Mouse (Mus musculus): ENCODE results near the gene Hyal3. TPM values are rescaled to one million over a fixed set of nuclear protein-coding genes. Genes with fewer than 3 reads are reported as not detected.
"Not testable (repeated sequence)": the region's sequence is repeated elsewhere in the genome, so short reads cannot be mapped to it uniquely, and the experiment has no call there.

Hyal3 gene
- total RNA-seq, 2 experiments from 2014 or later, result 1.4 to 2.9 TPM

DNA sequence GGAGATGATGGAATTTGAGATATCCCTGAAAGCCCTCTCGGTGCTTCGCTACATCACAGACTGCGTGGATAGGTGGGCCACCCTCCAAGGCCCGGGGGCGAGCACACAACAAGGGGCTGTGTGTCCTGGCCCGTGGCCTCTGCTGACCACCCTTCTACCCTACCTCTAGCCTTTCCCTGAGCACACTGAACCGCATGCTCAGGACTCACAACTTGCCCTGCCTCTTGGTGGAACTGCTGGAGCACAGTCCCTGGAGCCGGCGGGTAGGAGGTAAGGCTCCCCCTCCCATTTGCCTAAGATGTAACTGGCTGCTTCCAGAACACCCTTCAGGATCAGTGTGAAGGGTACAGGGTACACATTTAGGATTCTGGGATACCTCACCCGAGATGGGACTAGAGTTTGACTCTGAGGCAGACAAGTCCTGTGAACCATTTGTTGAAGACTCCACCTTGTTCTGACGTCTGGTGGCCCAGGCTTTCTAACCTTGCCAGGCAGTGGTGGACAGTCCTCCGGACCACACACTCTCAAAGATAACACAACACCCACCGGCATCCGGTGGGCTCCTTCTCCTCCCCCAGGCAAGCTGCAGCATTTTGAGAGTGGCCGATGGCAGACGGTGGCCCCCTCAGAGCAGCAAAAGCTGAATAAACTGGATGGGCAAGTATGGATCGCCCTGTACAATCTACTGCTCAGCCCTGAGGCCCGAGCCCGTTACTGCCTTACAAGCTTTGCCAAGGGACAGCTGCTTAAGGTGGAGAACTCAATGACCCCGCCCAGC lies 31.1 kb upstream of the Hyal3 start:
- ATAC-seq (replicated peaks; ENCODE audit: low FRiP score, poor library complexity, severe bottlenecking), result no peak

DNA sequence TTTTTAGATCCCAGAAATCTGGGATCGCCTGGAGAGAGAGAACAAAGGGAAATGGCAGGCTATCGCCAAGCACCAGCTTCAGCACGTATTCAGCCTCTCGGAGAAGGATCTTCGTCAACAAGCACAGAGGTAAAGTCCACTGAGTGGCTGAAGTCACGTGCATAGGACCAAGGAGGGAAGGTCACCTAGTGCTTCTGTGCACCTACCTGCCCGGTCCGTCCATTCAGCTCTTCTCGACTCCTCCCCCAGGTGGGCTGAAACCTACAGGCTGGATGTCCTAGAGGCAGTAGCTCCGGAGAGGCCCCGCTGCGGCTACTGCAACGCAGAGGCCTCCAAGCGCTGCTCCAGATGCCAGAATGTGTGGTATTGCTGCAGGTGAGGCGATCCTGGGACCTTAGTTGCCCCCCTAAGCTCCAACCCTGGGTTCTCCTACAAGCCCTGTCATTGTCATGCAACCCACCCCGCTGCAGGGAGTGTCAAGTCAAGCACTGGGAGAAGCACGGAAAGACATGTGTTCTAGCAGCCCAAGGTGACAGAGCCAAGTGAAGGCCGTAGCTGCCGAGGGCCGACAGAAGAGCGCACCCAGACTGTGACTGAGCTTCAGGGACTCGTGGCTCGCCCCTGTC lies 30.0 kb upstream of the Hyal3 start:
- ATAC-seq (replicated peaks; ENCODE audit: low FRiP score, poor library complexity, severe bottlenecking), result no peak

DNA sequence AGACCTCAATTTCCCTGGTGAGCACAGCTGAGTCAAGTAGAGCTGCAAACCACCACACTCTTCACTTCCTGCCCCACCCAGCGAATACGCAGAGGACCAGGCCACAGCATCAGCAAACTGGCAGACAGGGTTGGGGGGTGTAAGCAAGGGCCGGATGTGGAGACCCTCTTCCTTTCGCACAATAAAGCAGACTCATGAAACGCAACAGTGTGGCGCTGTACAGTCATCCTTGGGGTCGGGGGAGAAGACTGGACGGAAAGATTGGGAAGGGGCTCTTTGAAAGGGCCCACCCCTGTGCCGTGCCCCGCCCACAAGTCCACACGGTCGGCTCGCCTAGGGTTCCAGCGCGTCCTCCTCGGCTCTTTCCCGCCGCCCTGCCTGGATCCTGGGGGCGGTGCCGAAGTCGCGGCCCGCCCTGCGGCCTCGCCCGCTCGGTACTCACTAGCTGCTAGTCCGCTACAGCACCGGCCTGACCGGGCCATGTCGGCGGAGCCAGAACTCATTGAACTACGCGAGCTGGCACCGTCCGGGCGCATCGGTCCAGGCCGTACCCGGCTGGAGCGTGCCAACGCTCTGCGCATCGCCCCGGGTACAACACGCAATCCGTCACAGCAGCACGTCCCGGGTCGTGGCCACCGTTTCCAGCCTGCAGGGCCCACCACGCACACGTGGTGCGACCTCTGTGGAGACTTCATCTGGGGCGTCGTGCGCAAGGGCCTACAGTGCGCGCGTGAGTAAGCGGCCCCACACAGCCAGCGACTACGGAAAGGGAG lies 29.3 kb upstream of the Hyal3 start, which contains the start of gene Rassf1:
Rassf1 (plus strand) TSS at position 439 of the 773 bp plus-strand sequence.
- ATAC-seq (replicated peaks; ENCODE audit: low FRiP score, poor library complexity, severe bottlenecking), result 0 out of 2 replicates have a peak, but pooled peaks have one; percentile 34

DNA sequence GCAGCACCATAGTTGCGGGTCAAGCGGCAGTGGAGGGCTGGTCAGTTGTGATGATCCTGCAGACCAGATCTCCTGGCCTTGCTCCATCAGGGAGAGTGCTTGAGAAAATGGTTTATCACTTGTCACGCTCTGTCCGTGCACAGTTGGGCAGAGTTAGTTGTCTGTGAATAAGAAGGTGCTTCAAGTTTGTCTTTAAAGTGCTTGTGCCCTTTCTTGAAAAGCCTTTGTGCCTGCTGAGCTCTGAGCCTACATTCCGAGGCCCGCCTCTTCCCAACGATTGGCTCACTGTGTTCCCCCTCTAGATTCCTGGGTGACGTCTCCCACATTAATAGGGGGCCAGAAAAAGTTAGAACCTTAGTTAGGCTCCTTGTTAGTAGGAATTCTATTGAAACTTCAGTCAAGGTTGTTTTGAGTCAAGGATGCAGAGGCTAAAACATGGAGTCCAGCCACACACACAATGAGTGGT lies 28.7 kb upstream of the Hyal3 start:
- no peak for ATAC-seq (replicated peaks; ENCODE audit: low FRiP score, poor library complexity, severe bottlenecking)

DNA sequence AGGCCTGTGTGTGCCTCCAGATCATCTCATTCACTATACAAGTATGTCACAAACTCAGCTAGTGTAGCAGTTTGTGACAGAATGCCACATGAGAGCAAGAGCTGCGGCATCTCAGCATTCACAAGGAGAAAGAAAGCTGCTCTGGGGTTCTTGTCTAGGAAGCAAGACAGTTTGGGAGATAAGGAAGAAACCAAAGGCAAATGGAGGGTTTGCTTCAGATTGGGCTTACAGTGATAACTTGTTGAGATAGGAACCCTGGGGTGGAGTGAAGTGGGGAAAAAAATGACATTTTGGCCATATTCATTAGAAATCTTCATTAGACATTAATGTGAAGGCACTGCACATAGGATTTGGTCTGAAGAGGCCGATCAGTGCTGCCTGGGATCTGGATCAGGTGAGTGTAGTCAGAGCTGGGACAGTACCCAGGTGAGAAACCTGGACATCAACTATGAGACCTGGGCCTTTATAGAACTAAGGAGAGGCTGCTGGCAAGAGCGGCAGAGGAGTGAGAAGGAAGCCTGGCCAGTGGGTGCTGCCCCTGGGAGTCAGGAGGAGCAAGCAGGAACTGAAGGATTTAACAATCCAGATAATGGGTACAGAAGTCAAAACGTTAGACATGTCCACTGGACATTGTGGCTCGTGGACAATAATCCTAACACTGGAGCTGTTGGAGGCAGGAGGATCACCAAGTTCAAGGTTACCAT lies 27.8 kb upstream of the Hyal3 start:
- no peak for ATAC-seq (replicated peaks; ENCODE audit: low FRiP score, poor library complexity, severe bottlenecking)

DNA sequence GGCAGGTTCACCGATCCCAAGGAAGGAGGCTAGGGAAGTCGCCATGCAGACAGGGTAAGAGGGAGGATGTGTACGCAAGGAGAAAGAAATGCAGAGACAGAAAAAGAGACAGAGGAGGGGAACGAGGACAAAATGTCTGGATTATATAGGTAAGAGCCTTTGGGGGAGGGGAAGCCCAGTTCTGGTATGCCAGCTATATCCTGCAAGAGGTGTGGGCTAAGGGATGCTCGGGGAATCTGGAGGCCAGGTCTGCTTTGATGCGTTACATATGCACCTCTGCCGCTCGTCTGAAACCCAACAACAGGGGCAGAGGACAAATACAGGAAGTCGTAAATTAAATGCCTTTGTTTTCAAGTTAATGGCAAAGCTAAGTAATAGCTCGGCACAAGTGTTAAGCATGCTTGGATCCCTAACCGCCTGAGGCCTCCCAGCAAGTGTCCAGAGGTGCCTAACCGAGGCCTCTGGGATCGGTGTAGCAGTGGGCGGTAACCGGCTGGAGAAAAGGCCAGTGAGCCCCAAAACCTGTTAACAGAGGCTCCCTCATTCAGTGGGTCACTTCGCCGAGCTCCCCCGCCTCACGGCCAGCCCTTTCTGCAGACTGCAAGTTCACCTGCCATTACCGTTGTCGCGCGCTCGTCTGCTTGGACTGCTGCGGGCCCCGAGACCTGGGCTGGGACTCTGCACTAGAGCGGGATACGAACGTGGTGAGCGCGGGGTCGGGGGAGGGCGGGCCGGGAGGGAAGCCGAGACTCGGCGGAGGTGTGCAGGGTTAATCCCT lies 26.9 kb upstream of the Hyal3 start:
- ATAC-seq (replicated peaks; ENCODE audit: low FRiP score, poor library complexity, severe bottlenecking), result peak; percentile 6

DNA sequence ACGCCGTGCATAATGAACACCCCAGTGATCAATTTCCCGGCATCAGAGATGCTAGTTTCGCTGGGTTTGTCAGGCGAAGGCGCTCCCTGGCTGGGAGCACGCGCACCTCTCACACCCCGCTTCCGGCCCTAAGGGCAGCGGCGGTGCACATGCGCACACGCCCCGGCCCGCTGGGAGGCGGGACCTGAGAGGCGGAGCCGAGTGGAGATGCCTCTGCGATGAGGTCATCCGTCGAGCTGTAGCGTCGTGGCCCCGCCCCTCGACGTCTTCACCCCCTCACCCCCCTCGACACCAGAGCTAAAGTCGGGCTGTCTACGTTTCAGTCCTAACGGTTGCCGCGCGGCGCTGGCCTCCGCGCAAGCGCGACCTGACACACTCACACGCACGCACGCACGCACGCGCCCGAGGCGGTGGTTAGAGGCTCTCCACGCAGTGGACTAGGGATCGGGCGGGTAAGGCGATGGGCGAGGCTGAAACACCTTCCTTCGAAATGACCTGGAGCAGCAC lies 26.2 kb upstream of the Hyal3 start:
- ATAC-seq (replicated peaks; ENCODE audit: low FRiP score, poor library complexity, severe bottlenecking), result peak; percentile 91

DNA sequence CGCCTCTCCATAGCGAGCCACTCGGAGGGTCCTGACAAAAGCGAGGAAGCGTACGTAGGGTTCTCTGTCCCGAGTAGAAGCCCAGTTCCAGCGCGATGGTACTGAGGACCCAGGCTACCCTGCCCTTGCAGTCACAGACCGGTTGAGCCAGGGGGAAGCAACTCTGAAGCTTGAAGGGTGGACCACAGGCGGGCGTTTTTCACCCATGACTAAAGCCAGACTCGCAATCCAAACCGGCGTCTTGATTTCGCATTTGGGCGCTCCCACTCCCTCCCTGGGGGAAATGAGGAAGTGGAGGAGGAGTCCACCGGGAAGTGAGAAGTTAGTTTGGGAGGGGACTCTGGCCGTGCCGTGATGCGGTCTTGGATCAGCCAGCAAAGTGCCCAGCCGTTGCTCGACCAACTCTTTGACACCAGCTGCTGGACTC lies 25.6 kb upstream of the Hyal3 start:
- peak; percentile 11 for ATAC-seq (replicated peaks; ENCODE audit: low FRiP score, poor library complexity, severe bottlenecking)

DNA sequence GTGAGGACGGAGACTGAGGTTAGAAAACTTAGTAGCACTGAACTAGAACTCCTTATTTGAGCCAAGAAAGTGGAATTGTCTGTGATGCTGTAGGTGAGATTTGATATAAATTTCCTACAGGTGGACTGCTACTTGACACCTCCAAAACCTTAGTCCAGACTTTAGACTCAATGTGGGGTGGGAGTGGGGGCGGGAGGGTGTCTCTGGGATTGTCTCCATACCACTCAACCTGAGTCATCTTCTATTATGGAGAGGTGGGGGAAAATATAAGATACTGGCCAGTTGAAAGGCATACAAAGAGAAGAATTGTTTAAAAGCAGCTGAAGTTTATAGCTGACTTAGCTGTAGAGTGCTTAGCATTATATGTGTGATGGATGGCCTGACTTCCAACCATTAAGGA lies 24.9 kb upstream of the Hyal3 start:
- no peak for ATAC-seq (replicated peaks; ENCODE audit: low FRiP score, poor library complexity, severe bottlenecking)

DNA sequence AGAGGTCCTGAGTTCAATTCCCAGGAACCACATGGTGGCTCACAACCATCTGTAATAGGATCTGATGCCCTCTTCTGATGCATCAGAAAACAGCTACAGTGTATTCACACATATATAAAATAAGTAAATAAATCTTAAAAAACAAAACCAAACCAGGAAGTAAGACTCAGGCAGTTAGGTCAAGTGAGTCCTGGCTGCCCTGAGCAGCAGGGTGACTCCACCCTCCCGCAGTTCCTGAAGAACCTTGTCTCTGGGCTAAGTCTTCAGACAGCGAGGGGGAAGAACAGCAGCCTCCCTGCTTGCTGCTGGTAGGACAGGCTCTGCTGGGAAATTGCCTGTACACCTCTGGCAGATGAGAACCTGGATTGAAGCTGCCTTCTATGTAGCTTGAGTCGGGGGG lies 24.3 kb upstream of the Hyal3 start:
- ATAC-seq (replicated peaks; ENCODE audit: low FRiP score, poor library complexity, severe bottlenecking), result no peak

DNA sequence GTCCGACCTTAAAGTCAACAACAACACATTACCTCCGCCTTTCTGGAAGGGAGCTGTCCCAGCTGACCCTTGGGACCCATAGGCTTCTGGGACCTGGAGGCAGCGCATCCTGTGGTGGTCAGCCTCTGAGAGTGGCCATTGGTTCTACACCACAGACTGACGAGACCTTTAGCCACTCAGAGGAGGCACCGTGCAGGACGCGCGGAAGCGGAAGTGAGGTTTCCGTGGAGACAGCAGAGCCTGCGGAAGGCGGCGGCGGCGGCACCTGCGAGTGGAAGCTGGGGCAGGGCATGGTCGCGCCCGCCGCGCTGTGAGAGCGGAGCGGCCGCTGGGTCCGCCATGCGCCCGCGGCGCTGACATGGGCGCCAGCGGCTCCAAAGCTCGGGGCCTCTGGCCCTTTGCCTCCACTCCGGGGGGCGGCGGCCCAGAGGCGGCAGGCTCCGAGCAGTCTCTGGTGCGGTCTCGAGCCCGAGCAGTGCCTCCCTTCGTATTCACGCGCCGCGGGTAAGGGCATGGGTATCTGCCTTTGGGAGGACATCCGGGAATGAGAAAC lies 17.5 kb upstream of the Hyal3 start, which contains the start of gene Tusc2:
Tusc2 (plus strand) TSS at position 227 of the 553 bp plus-strand sequence.
- ATAC-seq (replicated peaks; ENCODE audit: low FRiP score, poor library complexity, severe bottlenecking), result peak; percentile 91

DNA sequence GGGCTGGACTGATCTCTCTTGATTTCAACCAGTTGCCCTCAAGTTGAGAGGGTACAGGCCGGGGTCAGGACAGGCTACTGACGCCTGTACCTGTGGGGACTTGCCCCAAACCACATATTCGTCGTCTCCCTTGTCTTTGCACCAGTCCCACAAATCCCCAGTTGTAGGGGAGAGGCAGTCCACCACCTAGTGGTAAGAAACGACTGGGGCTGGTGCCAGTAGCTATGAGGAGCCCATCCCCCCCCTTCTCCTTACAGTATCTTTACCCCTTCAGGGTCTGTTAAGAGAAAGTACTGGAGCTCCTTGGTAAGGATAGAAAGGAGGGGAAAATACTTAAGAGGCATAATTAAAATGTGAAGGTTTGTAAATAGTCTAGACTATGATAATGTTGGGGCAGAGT lies 15.1 kb upstream of the Hyal3 start:
- ATAC-seq (replicated peaks; ENCODE audit: low FRiP score, poor library complexity, severe bottlenecking), result not testable (repeated sequence)

DNA sequence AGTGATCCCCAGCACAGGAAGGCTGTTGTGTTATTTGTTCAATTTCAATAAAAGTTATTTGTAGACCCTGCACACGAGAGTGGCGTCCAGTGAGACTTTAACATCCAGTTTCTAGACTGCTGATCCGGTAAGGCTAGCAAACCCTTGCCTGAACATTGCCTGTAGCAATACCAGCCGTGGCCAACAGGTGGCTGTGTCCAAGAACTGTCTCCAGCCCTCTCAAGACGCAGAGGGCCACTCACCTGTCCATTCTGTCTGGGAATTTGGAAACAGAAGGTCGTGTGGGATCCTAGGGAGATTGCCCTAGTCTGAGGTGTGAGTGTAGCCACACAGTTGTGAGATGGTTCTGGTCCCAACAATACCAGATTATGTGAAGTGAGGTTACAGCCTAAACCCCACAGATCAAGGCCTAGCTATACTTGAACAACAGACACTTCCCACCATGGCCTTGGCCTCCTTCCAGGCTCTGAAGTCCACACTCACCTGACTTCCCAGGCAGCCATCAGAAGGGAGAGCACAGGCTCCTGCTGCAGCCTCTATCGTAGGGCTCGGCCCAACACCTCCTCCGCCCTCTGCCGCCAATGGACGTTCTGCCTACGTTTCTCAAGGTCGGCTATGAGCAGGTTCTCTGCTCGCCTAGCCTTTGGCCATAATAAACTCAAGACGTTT lies 14.4 kb upstream of the Hyal3 start:
- peak; percentile 45 for ATAC-seq (replicated peaks; ENCODE audit: low FRiP score, poor library complexity, severe bottlenecking)

DNA sequence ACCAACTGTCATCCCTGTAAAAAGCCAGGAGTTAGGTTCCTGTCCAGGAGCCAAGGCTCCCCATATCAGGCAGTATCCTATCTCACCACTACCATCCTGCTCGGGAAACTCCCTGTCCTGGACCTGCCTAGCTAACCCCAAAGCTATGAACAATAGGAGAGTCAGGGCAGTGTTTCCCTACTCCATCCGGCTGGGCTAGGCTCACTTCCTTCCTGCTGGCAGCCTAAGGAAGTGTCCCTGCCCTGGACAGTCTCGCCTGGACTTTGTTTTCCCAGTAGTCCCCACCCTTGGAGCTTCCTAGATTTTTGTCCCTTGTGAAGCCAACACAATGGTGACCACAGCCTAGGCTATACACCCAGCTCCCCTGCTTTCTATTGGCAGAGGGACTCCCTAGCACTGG lies 13.8 kb upstream of the Hyal3 start:
- no peak for ATAC-seq (replicated peaks; ENCODE audit: low FRiP score, poor library complexity, severe bottlenecking)

DNA sequence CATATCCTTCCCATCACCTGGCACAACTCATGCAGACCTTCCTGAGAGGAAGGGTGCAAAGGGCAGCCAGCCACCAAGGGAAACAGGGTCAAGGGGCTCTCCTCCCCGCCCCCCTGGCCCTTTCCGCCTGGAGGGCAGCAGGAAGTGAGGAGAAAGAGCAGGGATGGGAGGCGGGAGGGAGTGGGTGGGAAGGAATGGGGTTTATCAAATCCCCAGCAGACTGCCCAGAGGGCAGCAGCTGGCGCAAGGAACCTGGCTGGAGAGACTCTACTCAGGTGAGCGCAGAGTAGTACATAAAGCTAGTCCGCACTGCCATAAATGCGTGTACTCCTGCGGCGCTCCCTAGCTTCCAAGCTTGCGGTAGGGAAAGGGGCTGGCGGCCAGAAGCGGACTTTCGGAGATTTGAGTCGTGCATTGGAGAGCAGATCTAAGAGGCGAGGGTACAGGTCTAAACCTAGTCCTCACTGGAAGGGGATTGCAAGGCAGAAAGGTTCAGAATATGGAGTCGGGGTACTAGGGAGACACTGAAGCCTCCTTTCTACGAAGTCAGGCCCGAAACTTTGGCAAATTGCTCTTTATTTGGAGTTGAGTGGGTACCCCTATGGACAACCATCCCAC lies 12.8 kb upstream of the Hyal3 start, which contains the start of gene Hyal2:
Hyal2 (plus strand) TSS at position 244 of the 618 bp plus-strand sequence.
- ATAC-seq (replicated peaks; ENCODE audit: low FRiP score, poor library complexity, severe bottlenecking), result no peak

DNA sequence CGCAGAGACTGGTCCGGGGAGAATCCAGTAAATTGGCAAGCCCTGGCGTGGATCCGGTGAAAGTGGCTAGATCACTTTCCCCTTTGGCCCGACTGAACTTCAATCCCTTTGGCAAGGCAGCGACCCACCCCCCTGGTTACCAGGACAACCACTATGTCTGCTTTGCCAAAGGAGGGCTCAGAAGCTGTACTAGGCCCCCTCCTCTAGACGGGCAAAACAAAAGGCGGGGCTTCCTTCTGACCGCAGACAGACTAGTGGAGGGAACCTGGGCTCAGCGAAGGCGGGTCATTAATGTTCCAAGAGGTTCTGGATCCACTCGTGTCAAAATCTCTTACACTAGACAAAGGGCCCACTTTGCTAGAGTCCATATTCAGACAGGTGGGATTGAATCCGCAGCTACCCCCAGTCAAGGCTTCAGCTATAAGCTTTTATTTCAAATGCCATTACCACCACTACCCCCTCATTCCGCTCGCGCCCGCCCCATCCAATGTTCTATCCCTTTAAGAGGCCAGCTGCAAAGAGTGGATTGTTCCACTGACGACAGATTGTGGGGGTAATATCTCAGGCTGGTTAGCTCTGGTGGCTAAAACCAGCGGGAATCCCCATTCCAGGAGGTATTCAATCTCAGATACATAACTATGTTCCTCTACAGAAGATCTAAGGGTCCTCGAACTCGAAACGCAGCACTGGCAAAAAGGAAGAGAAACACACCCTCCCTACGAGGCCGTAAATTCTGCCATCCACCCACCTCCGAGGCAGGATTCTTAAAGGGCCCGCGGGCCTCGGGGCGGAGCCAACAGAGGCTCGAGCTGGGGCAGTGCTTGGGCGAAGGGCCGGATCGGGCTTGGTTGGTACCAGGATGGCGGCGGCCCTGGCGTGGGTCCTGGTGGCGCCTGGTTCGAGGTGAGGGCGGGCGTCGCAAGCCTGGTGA lies 12.0 kb upstream of the Hyal3 start:
- peak; percentile 75 for ATAC-seq (replicated peaks; ENCODE audit: low FRiP score, poor library complexity, severe bottlenecking)
